Mouse (Mus musculus) midbrain, embryonic 14.5 days (tissue): Measurements from ENCODE around the gene Pqbp1. TPM values are rescaled to one million over a fixed set of nuclear protein-coding genes. Genes with fewer than 3 reads are reported as not detected.
A peak's percentile ranks its signal among the peaks of the same experiment; 100 is the strongest.
"Not testable (repeated sequence)": the region's sequence is repeated elsewhere in the genome, so short reads cannot be mapped to it uniquely, and the experiment has no call there.

Experiments
- ATAC-seq: fragments of 200-750 bp; cut with Nextera tagmentation; 2 replicates; pipeline ENCODE4 v1.8.0; 2017; ENCODE audit warnings: moderate number of reproducible peaks, moderate library complexity; ENCODE audit not compliant: low FRiP score, low TSS enrichment
- DNase-seq: peaks from one replicate; pipeline ENCODE4 v3.0.0-alpha.2; 2015
- H3K27ac ChIP-seq: fragments of 300-500 bp; sonication (generic); replicated peaks from 2 replicates; pipeline ENCODE4 v1.5.1; 2014; ENCODE audit warnings: mild to moderate bottlenecking, low read depth, low read length, moderate library complexity
- H3K27me3 ChIP-seq: fragments of 300-500 bp; sonication (generic); 2 replicates; pipeline ENCODE4 v1.6.1; 2014; ENCODE audit warnings: low read length, control low read depth, mixed read lengths; ENCODE audit not compliant: control insufficient read depth, insufficient read depth
- H3K36me3 ChIP-seq: fragments of 300-500 bp; sonication (generic); 2 replicates; pipeline ENCODE4 v1.6.1; 2014; ENCODE audit warnings: low read length, control low read depth; ENCODE audit not compliant: control insufficient read depth, insufficient read depth
- H3K4me1 ChIP-seq: fragments of 300-500 bp; sonication (generic); 2 replicates; pipeline ENCODE4 v1.6.1; 2014; ENCODE audit warnings: mild to moderate bottlenecking, antibody characterized with exemption, low read length, control low read depth; ENCODE audit not compliant: control insufficient read depth, insufficient read depth
- H3K4me2 ChIP-seq: fragments of 300-500 bp; sonication (generic); 2 replicates; pipeline ENCODE4 v1.6.1; 2014; ENCODE audit warnings: mild to moderate bottlenecking, low read length, moderate library complexity
- H3K4me3 ChIP-seq: fragments of 300-500 bp; sonication (generic); replicated peaks from 2 replicates; pipeline ENCODE4 v1.5.1; 2014; ENCODE audit warnings: low read depth, low read length
- H3K9ac ChIP-seq: fragments of 300-500 bp; sonication (generic); replicated peaks from 2 replicates; pipeline ENCODE4 v1.6.1; 2014; ENCODE audit warnings: mild to moderate bottlenecking, low read length, moderate library complexity
- H3K9me3 ChIP-seq: fragments of 300-500 bp; sonication (generic); 2 replicates; pipeline ENCODE4 v1.6.1; 2016; ENCODE audit warnings: low read length, control low read depth, mixed read lengths; ENCODE audit not compliant: control insufficient read depth
- WGBS: fragments of 180-500 bp; shearing (Covaris S2); extraction: QIAGEN DNeasy Blood & Tissue Kit; methylation state at CpG from one replicate; pipeline ENCODE4 v1.1.7; 2014; 5-methylcytosine and 5-hydroxymethylcytosine counted together
- polyA plus RNA-seq: library from polyadenylated mRNA; unstranded; fragments of >200 nt; fragmentation: Nextera tagmentation; extraction: Ambion mirVana; gene quantifications from 2 replicates; pipeline ENCODE4 v1.2.1, GENCODE M21; 2014

Pqbp1 gene
- polyA plus RNA-seq, 1 experiment from 2014 or later: 181 TPM

DNA sequence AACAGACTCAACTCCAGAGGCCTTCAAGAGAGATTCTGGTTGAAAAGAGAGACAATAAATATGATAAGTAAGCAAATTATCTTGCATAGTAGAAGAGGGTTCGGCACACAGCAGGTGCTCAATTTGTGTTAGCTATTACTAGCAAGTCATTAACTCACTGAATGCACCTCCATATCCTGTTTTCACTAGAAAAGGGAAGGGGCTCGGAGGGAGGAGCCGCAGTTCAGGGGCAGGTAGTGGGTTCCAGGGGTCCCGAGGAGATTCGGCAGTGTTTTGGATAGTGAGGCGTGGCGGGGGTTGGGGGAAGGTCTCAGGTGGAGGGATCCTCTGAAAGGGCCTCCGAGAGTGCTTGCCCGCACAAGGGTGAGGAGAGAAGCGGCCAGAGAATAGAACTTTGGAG, 28.0 kb upstream of the Pqbp1 start:
- Histone ChIP-seq H3K4me1 (peaks cover 8% of the 10 kb centered on the region; the same call in 1 of the 2 replicates), H3K9me3 (no peaks in the 10 kb centered on the region), H3K4me2 (no peak overlapping the region), H3K27ac (no peak overlapping the region), H3K27me3 (no peaks in the 10 kb centered on the region; the same call in 1 of the 2 replicates), H3K36me3 (peaks cover 39% of the 10 kb centered on the region), H3K9ac (no peak overlapping the region), H3K4me3 (no peak overlapping the region)
- 29% methylated on average over 10 of the region's 10 CpGs for WGBS
- ATAC-seq: no peak
- DNase-seq: no peak

DNA sequence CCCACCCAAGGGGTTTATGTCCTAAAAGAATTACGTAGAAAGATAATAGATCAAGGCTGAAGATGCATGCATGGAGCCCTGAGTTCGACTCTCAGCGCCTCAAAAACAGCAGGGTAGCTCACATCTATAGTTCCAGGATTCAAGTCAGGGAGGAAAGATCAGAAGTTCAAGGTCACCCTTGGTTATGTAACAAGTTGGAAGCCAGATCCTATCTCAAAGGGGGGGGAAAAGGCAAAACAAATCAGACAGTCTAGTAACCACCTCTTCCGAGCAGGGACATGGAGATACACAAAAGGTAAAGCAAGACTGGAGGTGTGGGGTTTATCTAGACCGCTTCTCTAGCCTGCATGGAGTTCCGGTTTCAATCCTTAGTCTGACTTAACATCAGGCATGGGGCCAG, 27.2 kb upstream of the Pqbp1 start:
- H3K27ac ChIP-seq: no peak overlapping the region
- no peaks in the 10 kb centered on the region for H3K9me3 ChIP-seq
- 76% methylated on average over 6 of the region's 6 CpGs for WGBS
- no peaks in the 10 kb centered on the region; the same call in 1 of the 2 replicates for H3K27me3 ChIP-seq
- no peak for ATAC-seq
- no peak for DNase-seq
- peaks cover 31% of the 10 kb centered on the region for H3K36me3 ChIP-seq
- no peak overlapping the region for H3K4me2 ChIP-seq
- no peak overlapping the region for H3K9ac ChIP-seq
- H3K4me3 ChIP-seq: no peak overlapping the region
- peaks cover 8% of the 10 kb centered on the region; the same call in 1 of the 2 replicates for H3K4me1 ChIP-seq

DNA sequence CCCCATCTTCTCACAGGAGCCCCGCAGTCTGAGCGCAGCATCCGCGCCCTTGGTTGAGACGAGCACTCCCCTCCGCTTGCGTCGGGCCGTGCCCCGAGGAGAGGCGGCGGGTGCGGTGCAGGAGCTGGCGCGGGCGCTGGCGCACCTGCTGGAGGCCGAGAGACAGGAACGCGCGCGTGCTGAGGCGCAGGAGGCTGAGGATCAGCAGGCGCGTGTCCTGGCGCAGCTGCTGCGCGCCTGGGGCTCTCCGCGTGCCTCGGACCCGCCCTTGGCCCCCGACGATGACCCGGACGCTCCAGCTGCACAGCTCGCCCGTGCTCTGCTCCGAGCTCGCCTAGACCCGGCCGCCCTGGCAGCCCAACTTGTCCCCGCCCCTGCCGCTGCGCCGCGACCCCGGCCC, 23.0 kb upstream of the Pqbp1 start:
- ATAC-seq (no peak), DNase-seq (peak; percentile 59)
- no peaks in the 10 kb centered on the region for H3K27me3 ChIP-seq
- H3K9me3 ChIP-seq: no peaks in the 10 kb centered on the region
- peak overlapping the region; percentile 47 for H3K4me3 ChIP-seq
- peak overlapping the region; percentile 56 for H3K9ac ChIP-seq
- peaks cover 16% of the 10 kb centered on the region for H3K36me3 ChIP-seq
- H3K4me1 ChIP-seq: peaks cover 8% of the 10 kb centered on the region; the same call in 1 of the 2 replicates
- peak overlapping the region; percentile 63 for H3K4me2 ChIP-seq
- H3K27ac ChIP-seq: peak overlapping the region; percentile 26; the same call in 1 of the 2 replicates
- 14% methylated on average over 48 of the region's 48 CpGs for WGBS

DNA sequence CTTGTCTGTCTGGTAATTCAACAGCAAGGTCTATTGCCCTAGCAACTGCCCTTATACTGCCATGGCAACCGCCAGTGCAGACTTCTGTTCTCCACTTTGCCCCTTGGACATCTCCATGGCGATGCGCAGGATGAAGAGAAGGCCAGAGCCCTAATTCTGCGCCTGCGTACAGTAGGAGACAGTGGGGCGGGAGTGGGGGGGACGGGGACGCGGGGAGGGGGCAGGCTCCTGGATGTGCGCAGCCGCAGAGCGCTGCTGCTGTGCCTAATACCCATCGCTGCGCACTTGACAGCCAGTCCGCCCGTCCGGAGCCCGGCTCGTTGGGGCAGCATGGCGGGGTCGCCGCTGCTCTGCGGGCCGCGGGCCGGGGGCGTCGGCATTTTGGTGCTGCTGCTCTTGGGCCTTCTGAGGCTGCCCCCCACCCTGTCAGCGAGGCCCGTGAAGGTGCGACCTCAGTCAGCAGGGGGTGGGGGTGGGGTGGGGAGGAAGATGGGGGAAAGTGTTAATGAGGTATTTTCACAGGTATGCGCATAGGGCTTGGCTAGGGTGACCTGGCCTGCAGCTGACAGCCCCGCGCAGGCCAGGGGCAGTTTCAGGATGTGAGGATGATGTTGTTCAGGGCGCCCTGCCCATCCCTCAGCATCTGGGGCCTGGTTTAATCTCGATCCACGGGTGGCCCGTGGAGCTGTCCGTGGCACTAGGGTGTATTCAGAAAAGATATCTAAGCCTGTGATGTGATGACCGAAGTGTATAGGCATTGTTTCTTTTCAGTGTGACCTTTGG, 20.7 kb upstream of the Pqbp1 start, which contains the start of gene Pcsk1n:
Gene Pcsk1n, plus strand, starts transcription at position 222 of the 783 bp plus-strand sequence.
- H3K9ac ChIP-seq: peak within 1 kb of the TSS; percentile 56
- peak; percentile 90 for DNase-seq
- H3K27me3 ChIP-seq: no peaks in the 10 kb centered on the region
- H3K4me1 ChIP-seq: peaks cover 8% of the 10 kb centered on the region; the same call in 1 of the 2 replicates
- no peaks in the 10 kb centered on the region for H3K9me3 ChIP-seq
- peak; percentile 89 for ATAC-seq
- peak within 1 kb of the TSS; percentile 83 for H3K27ac ChIP-seq
- peak within 1 kb of the TSS; percentile 63 for H3K4me2 ChIP-seq
- 17% methylated on average over 40 of the region's 40 CpGs for WGBS
- H3K4me3 ChIP-seq: peak within 1 kb of the TSS; percentile 47
- H3K36me3 ChIP-seq: peaks cover 16% of the 10 kb centered on the region

DNA sequence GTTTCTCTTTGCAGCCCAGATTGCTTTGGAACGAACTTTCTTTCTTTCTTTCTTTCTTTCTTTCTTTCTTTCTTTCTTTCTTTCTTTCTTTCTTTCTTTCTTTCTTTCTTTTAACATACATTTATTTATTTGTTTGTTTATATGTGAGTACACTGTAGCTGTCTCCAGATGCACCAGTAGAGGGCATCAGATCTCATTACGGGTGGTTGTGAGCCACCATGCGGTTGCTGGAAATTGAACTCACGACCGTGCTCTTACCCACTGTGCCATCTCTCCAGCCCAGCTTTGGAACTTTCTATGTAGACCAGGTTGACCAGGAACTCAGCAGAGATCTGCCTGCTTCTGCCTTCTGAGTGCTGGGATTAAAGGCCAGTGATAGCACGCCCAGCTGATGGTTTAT, 18.9 kb upstream of the Pqbp1 start:
- ATAC-seq, H3K36me3 ChIP-seq, H3K4me3 ChIP-seq, DNase-seq, H3K27ac ChIP-seq, H3K27me3 ChIP-seq, H3K4me1 ChIP-seq, H3K4me2 ChIP-seq, H3K9ac ChIP-seq, H3K9me3 ChIP-seq: not testable (repeated sequence)
- 76% methylated on average over 6 of the region's 6 CpGs for WGBS

DNA sequence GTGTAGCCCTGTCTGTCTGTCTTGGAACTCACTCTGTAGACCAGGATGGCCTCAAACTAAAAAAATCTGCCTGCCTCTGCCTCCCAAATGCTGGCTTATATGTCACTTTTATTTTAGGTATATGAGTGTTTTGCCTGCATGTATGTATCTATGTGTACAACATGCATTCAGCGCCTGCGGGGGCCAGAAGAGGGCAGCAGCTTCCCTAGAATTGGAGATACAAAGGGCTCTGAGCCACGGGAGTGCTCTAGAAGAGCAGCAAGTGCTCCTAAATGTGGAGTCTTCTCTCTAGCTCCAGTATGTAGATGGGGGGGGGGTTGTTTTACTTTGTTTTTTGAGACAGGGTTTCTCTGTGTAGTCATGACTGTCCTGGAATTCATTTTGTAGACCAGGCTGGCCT, 16.6 kb upstream of the Pqbp1 start:
- not testable (repeated sequence) for H3K4me1 ChIP-seq, H3K27me3 ChIP-seq, ATAC-seq, H3K4me2 ChIP-seq, H3K9me3 ChIP-seq, H3K4me3 ChIP-seq, H3K9ac ChIP-seq, H3K36me3 ChIP-seq, H3K27ac ChIP-seq
- DNase-seq: peak; percentile 12
- WGBS: 24% methylated on average over 3 of the region's 3 CpGs

DNA sequence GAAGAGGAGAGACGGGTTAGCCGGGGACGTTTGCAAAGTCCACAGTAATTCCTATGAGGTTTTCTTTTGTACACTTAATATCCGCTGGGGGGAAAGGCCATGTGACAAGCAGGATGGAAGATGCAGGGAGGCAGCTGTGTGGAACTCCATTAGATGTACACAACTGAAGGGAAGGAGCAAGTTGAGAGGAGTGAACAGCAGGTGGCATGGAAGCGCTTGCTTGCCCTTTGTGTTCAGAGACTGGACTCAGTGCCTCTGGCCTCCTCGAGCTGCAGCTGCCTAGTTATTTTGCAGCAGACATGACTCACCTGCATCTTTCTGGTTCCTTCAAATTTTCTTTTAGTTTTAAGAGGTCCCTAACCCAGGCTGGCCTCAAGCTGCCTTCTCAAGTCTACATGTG, 11.4 kb upstream of the Pqbp1 start:
- peak; percentile 38 for DNase-seq
- Histone ChIP-seq H3K4me2 (no peak overlapping the region), H3K4me3 (no peak overlapping the region), H3K27me3 (no peaks in the 10 kb centered on the region), H3K36me3 (0 out of 2 replicates have a peak, but pooled peaks cover 11% of the 10 kb centered on the region), H3K4me1 (no peaks in the 10 kb centered on the region), H3K27ac (no peak overlapping the region), H3K9ac (no peak overlapping the region), H3K9me3 (no peaks in the 10 kb centered on the region)
- WGBS: 39% methylated on average over 6 of the region's 6 CpGs
- ATAC-seq: no peak

DNA sequence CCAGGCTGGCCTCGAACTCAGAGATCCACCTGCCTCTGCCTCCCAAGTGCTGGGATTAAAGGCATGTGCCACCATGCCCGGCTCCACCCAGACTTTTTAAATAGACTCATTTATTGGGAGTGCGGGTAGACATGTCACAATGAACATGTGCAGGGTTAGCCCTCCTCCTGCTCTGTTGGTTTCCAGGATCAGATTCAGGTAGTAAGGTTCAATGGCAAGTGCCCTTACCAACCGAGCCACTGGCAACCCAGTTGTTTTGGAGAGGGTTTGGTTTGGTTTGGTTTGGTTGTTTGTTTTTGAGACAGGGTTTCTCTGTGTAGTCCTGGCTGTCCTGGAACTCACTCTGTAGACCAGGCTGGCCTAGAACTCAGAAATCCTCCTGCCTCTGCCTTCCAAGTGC, 10.2 kb upstream of the Pqbp1 start, which contains the start of gene Gm10490:
Gene Gm10490, plus strand, starts transcription at position 301 of the 400 bp plus-strand sequence.
- H3K4me1 ChIP-seq, H3K4me2 ChIP-seq, H3K27me3 ChIP-seq, H3K4me3 ChIP-seq, ATAC-seq, DNase-seq, H3K9me3 ChIP-seq, H3K27ac ChIP-seq, H3K9ac ChIP-seq: not testable (repeated sequence)
- WGBS: 87% methylated on average over 4 of the region's 4 CpGs
- H3K36me3 ChIP-seq: 0 out of 2 replicates have a peak, but pooled peaks cover 11% of the 10 kb centered on the region

DNA sequence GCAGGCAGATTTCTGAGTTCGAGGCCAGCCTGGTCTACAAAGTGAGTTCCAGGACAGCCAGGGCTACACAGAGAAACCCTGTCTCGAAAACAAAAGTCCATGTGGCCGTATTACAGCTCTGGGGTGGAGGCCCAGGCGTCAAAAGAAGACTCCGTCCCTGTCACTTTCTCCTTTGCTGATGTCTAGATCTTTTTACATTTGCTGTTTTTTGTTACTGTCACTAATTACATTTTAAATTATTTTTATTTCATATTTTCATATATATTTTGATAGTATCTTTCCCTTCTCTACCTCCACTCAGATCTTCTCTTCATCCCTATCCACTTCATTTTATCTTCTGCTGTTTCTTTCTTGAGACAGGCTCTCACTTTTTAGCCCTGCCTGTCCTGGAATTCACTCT, 8.7 kb upstream of the Pqbp1 start, which contains the start of gene Gm10491:
Gene Gm10491, minus strand, starts transcription at position 101 of the 400 bp plus-strand sequence.
- peaks cover 14% of the 10 kb centered on the region; the same call in 1 of the 2 replicates for H3K36me3 ChIP-seq
- H3K4me1 ChIP-seq: no peaks in the 10 kb centered on the region
- no peak within 1 kb of the TSS for H3K9ac ChIP-seq
- H3K9me3 ChIP-seq: no peaks in the 10 kb centered on the region
- H3K27me3 ChIP-seq: no peaks in the 10 kb centered on the region
- H3K27ac ChIP-seq: no peak within 1 kb of the TSS
- no peak within 1 kb of the TSS for H3K4me2 ChIP-seq
- ATAC-seq (no peak), DNase-seq (no peak)
- H3K4me3 ChIP-seq: no peak within 1 kb of the TSS
- 86% methylated on average over 5 of the region's 5 CpGs for WGBS
